Mouse (Mus musculus) liver, adult 2 months (tissue): ENCODE measurements around the gene Gm5868. TPM values are rescaled to one million over a fixed set of nuclear protein-coding genes. Genes with fewer than 3 reads are reported as not detected.

ENCODE experiments used
- DNase-seq: peaks from one replicate; pipeline ENCODE4 v3.0.0-alpha.2; 2011; ENCODE audit warnings: low read depth, low spot score; ENCODE audit errors: extremely low read depth
- H3K27ac ChIP-seq: fragments of 200-500 bp; replicated peaks from 2 replicates; pipeline ENCODE4 v1.5.1; 2012; ENCODE audit warnings: low read depth, mild to moderate bottlenecking, control low read depth, inconsistent platforms, low read length; ENCODE audit not compliant: insufficient read depth
- H3K27me3 ChIP-seq: fragments of 200-500 bp; 2 replicates; pipeline ENCODE4 v1.6.1; 2012; ENCODE audit warnings: mild to moderate bottlenecking, moderate library complexity, low read length, inconsistent platforms; ENCODE audit not compliant: control insufficient read depth, insufficient read depth
- H3K36me3 ChIP-seq: fragments of 200-500 bp; 2 replicates; pipeline ENCODE4 v1.6.1; 2012; ENCODE audit warnings: low read length, inconsistent platforms; ENCODE audit not compliant: control insufficient read depth, insufficient read depth
- H3K4me1 ChIP-seq: fragments of 200-500 bp; 2 replicates; pipeline ENCODE4 v1.6.1; 2011; ENCODE audit warnings: low read length; ENCODE audit not compliant: control insufficient read depth, insufficient read depth
- H3K4me3 ChIP-seq: fragments of 200-500 bp; 2 replicates; pipeline ENCODE4 v1.5.1; 2011; ENCODE audit warnings: low read depth, mild to moderate bottlenecking, control low read depth, low read length, moderate library complexity; ENCODE audit not compliant: insufficient read depth
- H3K79me2 ChIP-seq: fragments of 200-500 bp; 2 replicates; pipeline ENCODE4 v1.6.1; 2012; ENCODE audit warnings: inconsistent platforms, mild to moderate bottlenecking, low read length, moderate library complexity; ENCODE audit not compliant: control insufficient read depth, insufficient read depth
- H3K9ac ChIP-seq: fragments of 200-500 bp; 2 replicates; pipeline ENCODE4 v1.6.1; 2012; ENCODE audit warnings: low read depth, mild to moderate bottlenecking, control low read depth, inconsistent platforms, low read length
- CTCF ChIP-seq: fragments of 200-500 bp; IDR thresholded peaks from 2 replicates; pipeline ENCODE4 v1.5.1; 2011; ENCODE audit warnings: low read depth, low read length, control low read depth
- POLR2A ChIP-seq: fragments of 200-500 bp; IDR thresholded peaks from 2 replicates; pipeline ENCODE4 v1.6.1; 2011; ENCODE audit warnings: low read length, control low read depth; ENCODE audit not compliant: insufficient read depth; ENCODE audit errors: extremely low read depth
- WGBS: fragments of 180-500 bp; shearing (Covaris S2); methylation state at CpG from one replicate; pipeline ENCODE4 v1.1.7; 2018; 5-methylcytosine and 5-hydroxymethylcytosine counted together
- polyA plus RNA-seq: library from polyadenylated mRNA; depleted of rRNA; stranded (reverse); fragments of >200 nt; gene quantifications from 2 replicates; pipeline ENCODE4 v1.2.3, GENCODE M21; 2012; rRNA removed
- total RNA-seq: library from RNA; depleted of rRNA; stranded (reverse); fragments of >200 nt; gene quantifications from 2 replicates; pipeline ENCODE4 v1.2.3, GENCODE M21; 2014; rRNA removed

Gm5868 gene
- total RNA-seq (not detected in 2 replicates), polyA plus RNA-seq (not detected in 2 replicates)

DNA sequence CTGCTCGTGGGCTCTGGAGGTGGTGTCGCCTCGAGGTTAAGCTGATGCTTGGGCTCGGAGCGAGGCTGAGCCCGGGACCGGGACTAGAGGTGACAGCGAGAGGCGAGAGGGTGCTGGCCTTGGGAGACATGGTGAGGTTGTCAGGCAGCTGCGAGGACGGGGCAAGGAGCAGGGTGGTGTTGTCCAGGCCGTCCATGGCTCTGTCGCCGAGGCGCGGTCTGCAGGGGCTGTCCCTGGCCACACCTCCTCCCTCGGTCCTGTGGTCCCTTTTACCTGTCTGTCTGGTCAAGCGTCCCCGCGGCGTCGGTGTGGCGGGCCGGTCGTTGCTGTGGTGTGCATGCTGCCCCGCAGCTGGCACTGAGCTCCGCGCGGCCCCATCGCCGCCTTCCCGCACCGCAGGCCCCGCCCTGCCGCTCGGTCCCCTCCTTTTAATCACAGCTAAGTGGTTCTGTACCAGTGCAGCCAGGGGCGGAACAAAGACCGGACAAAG is at the start of gene Gm5868:
Gene Gm5868, minus strand, starts transcription at position 360 of the 490 bp plus-strand sequence.
- DNase-seq = no peak
- WGBS = 5% methylated on average over 38 of the region's 38 CpGs
- Histone ChIP-seq H3K27me3 (peaks cover 8% of the 10 kb centered on the region), H3K4me3 (peak within 1 kb of the TSS; percentile 6; the same call in 1 of the 2 replicates), H3K4me1 (peaks cover 6% of the 10 kb centered on the region; the same call in 1 of the 2 replicates), H3K9ac (no peak within 1 kb of the TSS), H3K79me2 (no peaks in the 10 kb centered on the region), H3K27ac (no peak within 1 kb of the TSS), H3K36me3 (no peaks in the 10 kb centered on the region)
- no peak for TF ChIP-seq POLR2A
- no peak for TF ChIP-seq CTCF

DNA sequence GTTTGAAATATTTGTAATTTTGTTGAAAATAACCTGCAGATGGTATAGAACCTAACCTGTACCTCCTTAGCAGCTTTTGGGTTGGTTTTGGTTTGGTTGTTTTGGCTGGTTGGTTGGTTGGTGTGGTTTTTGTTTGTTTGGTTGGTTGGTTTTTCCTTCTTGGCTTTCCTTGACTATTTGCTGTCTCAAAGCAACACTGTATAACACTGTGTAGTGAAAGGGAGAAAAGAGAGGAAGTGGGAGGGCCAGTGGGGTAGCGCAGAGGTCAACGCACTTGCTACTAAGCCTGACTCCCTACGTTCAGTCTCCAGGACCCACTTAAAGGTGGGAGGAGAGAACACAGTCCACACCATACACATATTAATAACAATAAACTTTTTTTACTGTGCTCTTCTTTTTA is 49.2 kb upstream of the Gm5868 start:
- H3K4me3 ChIP-seq = no peak overlapping the region
- TF ChIP-seq CTCF (no peak), POLR2A (no peak)
- no peaks in the 10 kb centered on the region for H3K79me2 ChIP-seq
- WGBS = 81% methylated on average over 3 of the region's 3 CpGs
- H3K27ac ChIP-seq = no peak overlapping the region
- no peaks in the 10 kb centered on the region for H3K36me3 ChIP-seq
- no peak overlapping the region for H3K9ac ChIP-seq
- no peaks in the 10 kb centered on the region for H3K4me1 ChIP-seq
- no peak for DNase-seq
- H3K27me3 ChIP-seq = no peaks in the 10 kb centered on the region

DNA sequence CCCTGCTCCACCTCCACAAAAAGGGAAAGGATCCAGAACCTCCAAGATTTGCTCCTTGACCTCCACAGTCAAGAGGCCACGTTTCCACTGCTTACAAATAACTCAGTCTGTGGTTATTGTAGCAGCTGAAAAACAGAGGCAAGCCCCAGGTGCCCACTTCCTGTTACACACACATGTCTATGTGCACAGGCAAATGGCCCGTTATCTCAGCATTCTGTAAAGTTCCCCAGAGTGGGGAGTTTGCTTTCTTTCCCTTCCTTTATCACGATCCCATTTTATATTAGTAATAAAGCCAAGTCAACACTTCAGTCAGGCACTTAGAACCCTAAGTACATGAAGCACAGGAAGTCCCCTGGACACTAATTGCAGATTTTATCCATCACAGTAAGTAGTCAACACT is 48.8 kb upstream of the Gm5868 start:
- Histone ChIP-seq H3K4me1 (no peaks in the 10 kb centered on the region), H3K36me3 (no peaks in the 10 kb centered on the region), H3K9ac (no peak overlapping the region), H3K27ac (no peak overlapping the region), H3K4me3 (no peak overlapping the region), H3K27me3 (no peaks in the 10 kb centered on the region), H3K79me2 (no peaks in the 10 kb centered on the region)
- WGBS = 74% methylated on average over 3 of the region's 3 CpGs
- TF ChIP-seq POLR2A = no peak
- no peak for TF ChIP-seq CTCF
- no peak for DNase-seq

DNA sequence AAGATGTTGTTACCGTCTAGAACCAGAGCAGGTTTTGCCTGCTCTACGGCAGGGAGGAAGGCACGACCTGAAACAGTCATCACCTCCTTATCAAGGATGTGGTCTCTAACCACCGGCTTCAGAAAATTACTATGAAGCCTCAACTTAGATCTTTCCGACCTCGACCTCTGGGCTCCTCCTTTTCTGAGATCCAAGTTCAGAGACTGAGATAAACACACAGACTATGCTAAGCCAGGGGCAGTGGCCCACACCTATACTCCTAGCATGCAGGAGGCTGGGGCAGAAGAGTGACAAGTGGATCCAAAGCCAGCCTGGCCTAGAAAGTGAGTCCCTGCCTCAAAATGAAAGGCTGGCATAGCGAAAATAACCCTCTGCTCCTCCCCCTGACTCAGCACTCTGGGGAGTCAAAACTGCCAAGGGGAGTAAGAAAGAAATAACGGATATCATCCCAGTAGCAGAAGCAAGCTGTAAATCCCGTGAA is 47.5 kb upstream of the Gm5868 start:
- H3K36me3 ChIP-seq = no peaks in the 10 kb centered on the region
- WGBS = 82% methylated on average over 9 of the region's 9 CpGs
- no peak overlapping the region for H3K9ac ChIP-seq
- TF ChIP-seq CTCF (no peak), POLR2A (no peak)
- H3K79me2 ChIP-seq = no peaks in the 10 kb centered on the region
- DNase-seq = no peak
- no peak overlapping the region for H3K27ac ChIP-seq
- H3K27me3 ChIP-seq = no peaks in the 10 kb centered on the region
- H3K4me3 ChIP-seq = no peak overlapping the region
- no peaks in the 10 kb centered on the region for H3K4me1 ChIP-seq

DNA sequence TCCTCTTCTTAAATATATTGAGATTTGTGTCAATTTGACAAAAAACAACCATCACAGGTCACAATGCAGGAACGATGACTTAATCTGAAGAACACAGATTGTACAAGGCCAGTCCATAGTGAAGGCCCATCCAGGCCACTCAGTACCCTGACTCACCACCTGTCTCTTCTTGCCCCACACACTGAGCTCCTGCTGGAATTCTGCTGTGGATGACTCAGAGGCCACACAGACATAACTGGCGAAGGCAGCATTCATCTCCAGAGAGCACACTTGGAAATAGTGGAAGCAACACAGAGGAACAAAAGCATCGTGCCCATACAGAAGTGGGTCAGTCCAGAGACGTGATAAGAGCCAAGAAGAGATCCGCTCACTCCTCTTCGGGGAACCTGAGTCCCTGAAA is 42.7 kb upstream of the Gm5868 start:
- no peak for DNase-seq
- H3K36me3 ChIP-seq = no peaks in the 10 kb centered on the region
- H3K27ac ChIP-seq = no peak overlapping the region
- no peaks in the 10 kb centered on the region for H3K27me3 ChIP-seq
- no peak overlapping the region for H3K9ac ChIP-seq
- WGBS = 90% methylated on average over 6 of the region's 6 CpGs
- H3K79me2 ChIP-seq = no peaks in the 10 kb centered on the region
- TF ChIP-seq POLR2A (no peak), CTCF (no peak)
- no peak overlapping the region for H3K4me3 ChIP-seq
- no peaks in the 10 kb centered on the region for H3K4me1 ChIP-seq

DNA sequence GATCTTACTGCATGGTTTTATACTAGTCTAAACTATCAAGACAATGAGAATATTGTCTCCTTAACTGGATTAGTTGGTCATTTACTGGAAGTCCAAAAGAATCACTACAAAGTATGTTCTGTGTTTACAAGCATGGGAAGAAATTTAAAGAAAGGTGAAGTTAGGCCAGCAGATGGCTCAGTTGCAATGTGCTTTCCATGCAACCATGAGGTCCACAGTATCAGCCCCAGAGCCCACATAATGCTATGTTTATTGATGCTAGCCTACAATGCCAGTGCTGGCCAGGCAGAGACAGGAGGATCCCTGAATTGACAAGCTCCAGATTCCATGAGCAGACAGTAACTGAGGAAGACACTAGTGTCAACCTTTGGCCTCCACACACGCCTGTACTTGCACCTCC is 33.7 kb upstream of the Gm5868 start:
- Histone ChIP-seq H3K36me3 (no peaks in the 10 kb centered on the region), H3K4me3 (no peak overlapping the region), H3K27ac (no peak overlapping the region), H3K4me1 (no peaks in the 10 kb centered on the region), H3K27me3 (no peaks in the 10 kb centered on the region), H3K9ac (no peak overlapping the region), H3K79me2 (no peaks in the 10 kb centered on the region)
- peak; percentile 4 for DNase-seq
- TF ChIP-seq POLR2A (no peak), CTCF (no peak)
- 91% methylated on average over 1 of the region's 1 CpGs for WGBS
